7 mouse cellular contexts compared by ENCODE assay signal in genomic region chr15:68801763-68802162, GRCm38 (mm10).
"Had no signal": no experiment of that assay in that cellular context is flagged by ENCODE, and none has a peak within 500 bp of the region (broad histone marks: within the 10 kb centered on the region; RNA-seq: fewer than 3 reads in every experiment).

No protein-coding gene starts in this region.

- DNase-seq: kidney, adult 8-10 months; kidney, postnatal 36 days; liver; liver, embryonic 13.5 days; liver, postnatal 0 days; lung, postnatal 14 days; thymus, postnatal 36 days had no signal
